Mouse (Mus musculus): ENCODE results near the gene Gm21028. TPM values are rescaled to one million over a fixed set of nuclear protein-coding genes. Genes with fewer than 3 reads are reported as not detected.
"Not testable (repeated sequence)": the region's sequence is repeated elsewhere in the genome, so short reads cannot be mapped to it uniquely, and the experiment has no call there.

Gene Gm21028
- total RNA-seq (2021) = not detected
- long read RNA-seq, experiment 1 = 0 reads
- long read RNA-seq, experiment 2 = 0 reads

GRCm38 (mm10) chr7:42578488-42578887 is at the start of gene Gm21028:
Gene Gm21028 (minus strand): TSS chr7:42578588.
- no peak for DNase-seq

- DNase-seq = not testable (repeated sequence)
These were observed 17.3 kb upstream of the Gm21028 start for GRCm38 (mm10) chr7:42595666-42596065.

GRCm38 (mm10) chr7:42592413-42592812 is 14.0 kb upstream of the Gm21028 start, which contains the start of gene Zfp977:
Gene Zfp977 (minus strand): TSS chr7:42592547.
- DNase-seq = not testable (repeated sequence)

GRCm38 (mm10) chr7:42591311-42591710 is 12.9 kb upstream of the Gm21028 start:
- DNase-seq = not testable (repeated sequence)

GRCm38 (mm10) chr7:42551766-42552165 is 26.6 kb downstream of the Gm21028 start:
- no peak for DNase-seq

Small RNAs within 50 kb of the gene (microRNA-seq; reads per million reads assigned to microRNA genes)
- not detected for gene Gm24938

Other genes with a start within 250 kb of the Gm21028 start
- not detected for gene 4933421I07Rik, start 130.5 kb downstream of the Gm21028 start, total RNA-seq (2021)
- 10 to 100 TPM; 12.0 to 19.1 TPM for gene Zfp141, start 72.8 kb downstream of the Gm21028 start, total RNA-seq (2021)
- 1 to 10 TPM; 1.1 to 1.9 TPM for gene Zfp977, start 14.0 kb upstream of the Gm21028 start, total RNA-seq (2021)
- gene Zfp976, start 64.0 kb upstream of the Gm21028 start, total RNA-seq (2021) = 1 to 10 TPM; 2.8 to 4.7 TPM
- gene Zfp975, start 114.2 kb upstream of the Gm21028 start, total RNA-seq (2021) = 1 to 10 TPM; 4.5 to 6.5 TPM
- under 1 TPM; 0.33 to 0.79 TPM for gene Gm17067, start 148.4 kb upstream of the Gm21028 start, total RNA-seq (2021)
- gene Vmn2r62, start 214.9 kb upstream of the Gm21028 start, total RNA-seq (2021) = not detected

All from adrenal gland, postnatal 10 days (tissue).